17 mouse cellular contexts compared by ENCODE assay signal in genomic region chr5:121462967-121463366, GRCm38 (mm10). TPM values are rescaled to one million over a fixed set of nuclear protein-coding genes. Genes with fewer than 3 reads are reported as not detected.
DNase-seq lines count a peak whose midpoint lies in the region; ATAC-seq and TF ChIP-seq lines count a peak whose summit lies in the region.
"Had no signal": no experiment of that assay in that cellular context is flagged by ENCODE, and none has a peak within 500 bp of the region (broad histone marks: within the 10 kb centered on the region; RNA-seq: fewer than 3 reads in every experiment).

No protein-coding gene starts in this region.

- no peak overlapping the region for H3K4me2 ChIP-seq in midbrain, embryonic 11.5 days
- 0 out of 2 replicates have a peak overlapping the region, but pooled peaks have one; percentile 4 for H3K4me2 ChIP-seq in kidney, embryonic 15.5 days
- H3K4me2 ChIP-seq in stomach, postnatal 0 days (replicated peaks; ENCODE audit: low read depth): no peak overlapping the region
- H3K4me2 ChIP-seq: midbrain, embryonic 13.5 days had no signal

- H3K4me1 ChIP-seq in midbrain, embryonic 11.5 days (ENCODE audit: control insufficient read depth, insufficient read depth, low read length): no peaks in the 10 kb centered on the region
- H3K4me1 ChIP-seq in midbrain, embryonic 10.5 days: no peaks in the 10 kb centered on the region
- peaks cover 6% of the 10 kb centered on the region; the same call in 1 of the 2 replicates for H3K4me1 ChIP-seq in kidney, embryonic 15.5 days
- H3K4me1 ChIP-seq in lung, adult 2 months (ENCODE audit: control insufficient read depth, insufficient read depth, low read length): no peaks in the 10 kb centered on the region
- no peaks in the 10 kb centered on the region for H3K4me1 ChIP-seq in stomach, postnatal 0 days (replicated peaks; ENCODE audit: control insufficient read depth, insufficient read depth)
- H3K4me1 ChIP-seq in thymus, adult 2 months (replicated peaks; ENCODE audit: control insufficient read depth, insufficient read depth, low read length): no peaks in the 10 kb centered on the region
- H3K4me1 ChIP-seq: midbrain, embryonic 13.5 days had no signal

- no peaks in the 10 kb centered on the region for H3K27me3 ChIP-seq in midbrain, embryonic 11.5 days (ENCODE audit: control insufficient read depth, insufficient read depth, low read length)
- H3K27me3 ChIP-seq in midbrain, embryonic 10.5 days (ENCODE audit: low read depth, poor library complexity, severe bottlenecking): no peaks in the 10 kb centered on the region
- H3K27me3 ChIP-seq in kidney, embryonic 15.5 days: no peaks in the 10 kb centered on the region
- H3K27me3 ChIP-seq in stomach, postnatal 0 days (ENCODE audit: control insufficient read depth, insufficient read depth, low read length): no peaks in the 10 kb centered on the region
- H3K27me3 ChIP-seq in thymus, adult 2 months (ENCODE audit: control insufficient read depth, insufficient read depth, low read length): no peaks in the 10 kb centered on the region
- H3K27me3 ChIP-seq: midbrain, embryonic 13.5 days had no signal

- no peak for ATAC-seq in midbrain, embryonic 11.5 days (ENCODE audit: low FRiP score)
- 0 out of 2 replicates have a peak, but pooled peaks have one; percentile 64 for ATAC-seq in kidney, embryonic 15.5 days (replicated peaks; ENCODE audit: low FRiP score)
- ATAC-seq in stomach, postnatal 0 days (ENCODE audit: low FRiP score, low TSS enrichment): peak; percentile 75
- ATAC-seq: inflammation-experienced regulatory T-cells, adult 6 months; midbrain, embryonic 13.5 days had no signal

- intact Hi-C loops in left cerebral cortex, postnatal 4 days (cut with DNase I): no loop called here

- WGBS in midbrain, embryonic 11.5 days: 60% methylated on average over 5 of the region's 5 CpGs
- WGBS in midbrain, embryonic 10.5 days: 66% methylated on average over 5 of the region's 5 CpGs
- 47% methylated on average over 5 of the region's 5 CpGs for WGBS in kidney, embryonic 15.5 days
- WGBS in lung, adult 2 months: 55% methylated on average over 5 of the region's 5 CpGs
- 61% methylated on average over 5 of the region's 5 CpGs for WGBS in stomach, postnatal 0 days
- 96% methylated on average over 5 of the region's 5 CpGs for WGBS in thymus, adult 2 months

- TF ChIP-seq POLR2A in lung, adult 2 months (IDR thresholded peaks at IDR 0.05; ENCODE audit: borderline replicate concordance, extremely low read depth, low read depth, low read length): peak; percentile 56; the same call in 1 of the 2 replicates
- no peak for TF ChIP-seq POLR2A in thymus, adult 2 months (IDR thresholded peaks at IDR 0.05; ENCODE audit: control insufficient read depth, extremely low read depth, insufficient read depth, low read length, poor library complexity)

- TF ChIP-seq CTCF in lung, adult 2 months (IDR thresholded peaks at IDR 0.05; ENCODE audit: insufficient read depth, low read length): no peak
- TF ChIP-seq CTCF in stomach, postnatal 0 days (IDR thresholded peaks at IDR 0.05; ENCODE audit: low read depth): no peak
- no peak for TF ChIP-seq CTCF in thymus, adult 2 months (IDR thresholded peaks at IDR 0.05; ENCODE audit: borderline replicate concordance, control insufficient read depth, extremely low read depth, insufficient read depth, low read length, poor library complexity)

- H3K36me3 ChIP-seq in midbrain, embryonic 11.5 days (ENCODE audit: control insufficient read depth, insufficient read depth, low read length): no peaks in the 10 kb centered on the region
- no peaks in the 10 kb centered on the region for H3K36me3 ChIP-seq in midbrain, embryonic 10.5 days
- no peaks in the 10 kb centered on the region for H3K36me3 ChIP-seq in kidney, embryonic 15.5 days
- no peaks in the 10 kb centered on the region for H3K36me3 ChIP-seq in stomach, postnatal 0 days (ENCODE audit: control insufficient read depth, insufficient read depth, low read length)
- H3K36me3 ChIP-seq in thymus, adult 2 months (ENCODE audit: control insufficient read depth, insufficient read depth, low read length): no peaks in the 10 kb centered on the region
- H3K36me3 ChIP-seq: midbrain, embryonic 13.5 days had no signal

- no peak for TF ChIP-seq EP300 in stomach, postnatal 0 days (optimal IDR thresholded peaks at IDR 0.05)

- no peak overlapping the region for H3K9ac ChIP-seq in midbrain, embryonic 11.5 days (ENCODE audit: low read length)
- H3K9ac ChIP-seq in kidney, embryonic 15.5 days: no peak overlapping the region
- H3K9ac ChIP-seq in stomach, postnatal 0 days (ENCODE audit: low read length): no peak overlapping the region
- H3K9ac ChIP-seq: liver, embryonic 14.5 days; midbrain, embryonic 13.5 days had no signal

- DNase-seq in midbrain, embryonic 11.5 days (ENCODE audit: low spot score, missing footprints): peak; percentile 37
- no peak for DNase-seq in midbrain, embryonic 10.5 days (ENCODE audit: low spot score)
- no peak for DNase-seq in lung, adult 2 months
- DNase-seq in stomach, postnatal 0 days (ENCODE audit: low spot score): peak; percentile 47
- no peak for DNase-seq in thymus, adult 2 months
- no peak for DNase-seq in spleen, postnatal 36 days (ENCODE audit: low spot score in 2 of 2)
- no peak for DNase-seq in left cerebral cortex, postnatal 4 days
- DNase-seq: adrenal gland, postnatal 25 days; cerebellum, postnatal 10 days; heart, adult 11 months; heart, postnatal 10 days; thymus, postnatal 14 days had no signal

- H3K4me3 ChIP-seq in midbrain, embryonic 11.5 days (ENCODE audit: low read depth, low read length): no peak overlapping the region
- H3K4me3 ChIP-seq in midbrain, embryonic 10.5 days: no peak overlapping the region
- H3K4me3 ChIP-seq in kidney, embryonic 15.5 days (replicated peaks): no peak overlapping the region
- H3K4me3 ChIP-seq in lung, adult 2 months (replicated peaks; ENCODE audit: extremely low read depth, low read depth, low read length): peak overlapping the region; percentile 46
- no peak overlapping the region for H3K4me3 ChIP-seq in stomach, postnatal 0 days (ENCODE audit: low read depth, low read length)
- no peak overlapping the region for H3K4me3 ChIP-seq in thymus, adult 2 months (ENCODE audit: control insufficient read depth, insufficient read depth, low read length)
- H3K4me3 ChIP-seq: erythroblast, embryonic 14.5 days; midbrain, embryonic 13.5 days had no signal

- no peak overlapping the region for H3K27ac ChIP-seq in midbrain, embryonic 11.5 days (ENCODE audit: low read depth, low read length)
- no peak overlapping the region for H3K27ac ChIP-seq in midbrain, embryonic 10.5 days (replicated peaks)
- peak overlapping the region; percentile 68 for H3K27ac ChIP-seq in kidney, embryonic 15.5 days
- no peak overlapping the region for H3K27ac ChIP-seq in stomach, postnatal 0 days (replicated peaks)
- no peak overlapping the region for H3K27ac ChIP-seq in thymus, adult 2 months (ENCODE audit: control insufficient read depth, insufficient read depth, low read length)
- H3K27ac ChIP-seq: liver, embryonic 14.5 days; midbrain, embryonic 13.5 days had no signal

- no peaks in the 10 kb centered on the region for H3K9me3 ChIP-seq in midbrain, embryonic 11.5 days (ENCODE audit: control insufficient read depth, low read length)
- no peaks in the 10 kb centered on the region for H3K9me3 ChIP-seq in midbrain, embryonic 10.5 days (replicated peaks)
- no peaks in the 10 kb centered on the region for H3K9me3 ChIP-seq in kidney, embryonic 15.5 days (replicated peaks)
- no peaks in the 10 kb centered on the region for H3K9me3 ChIP-seq in stomach, postnatal 0 days (ENCODE audit: control insufficient read depth, low read length)
- H3K9me3 ChIP-seq: midbrain, embryonic 13.5 days had no signal

RNA-seq across cellular contexts. Expression of gene Erp29, which starts 10.7 kb away (rescaled TPM):
- 112 and 122 TPM in 2 replicates for polyA plus RNA-seq in midbrain, embryonic 11.5 days (2014; fragmentation: Nextera tagmentation; extraction: Ambion mirVana)
- polyA plus RNA-seq in midbrain, embryonic 10.5 days (2016; fragmentation: Nextera tagmentation; extraction: Ambion mirVana): 150 and 156 TPM in 2 replicates
- polyA plus RNA-seq in kidney, embryonic 15.5 days (2015; fragmentation: Nextera tagmentation; extraction: Ambion mirVana): 165 and 174 TPM in 2 replicates
- polyA plus RNA-seq in lung, adult 2 months (2012; rRNA removed): 30.3 and 34.0 TPM in 2 replicates
- 142 and 143 TPM in 2 replicates for polyA plus RNA-seq in stomach, postnatal 0 days (2015; fragmentation: Nextera tagmentation; extraction: Ambion mirVana)
- polyA plus RNA-seq in thymus, adult 2 months (2012; rRNA removed): 45.1 and 52.7 TPM in 2 replicates
- total RNA-seq in left cerebral cortex, postnatal 4 days (2021): 100 to 1,000 TPM; 159 to 164 TPM

RNA-seq across cellular contexts. Expression of gene Tmem116, which starts 11.3 kb away (rescaled TPM):
- polyA plus RNA-seq in midbrain, embryonic 11.5 days (2014; fragmentation: Nextera tagmentation; extraction: Ambion mirVana): 0.66 and 1.1 TPM in 2 replicates
- 1.4 TPM in 2 replicates for polyA plus RNA-seq in midbrain, embryonic 10.5 days (2016; fragmentation: Nextera tagmentation; extraction: Ambion mirVana)
- polyA plus RNA-seq in kidney, embryonic 15.5 days (2015; fragmentation: Nextera tagmentation; extraction: Ambion mirVana): 6.7 and 8.5 TPM in 2 replicates
- polyA plus RNA-seq in lung, adult 2 months (2012; rRNA removed): 23.6 and 24.2 TPM in 2 replicates
- polyA plus RNA-seq in stomach, postnatal 0 days (2015; fragmentation: Nextera tagmentation; extraction: Ambion mirVana): 4.5 and 4.8 TPM in 2 replicates
- polyA plus RNA-seq in thymus, adult 2 months (2012; rRNA removed): 1.8 and 5.0 TPM in 2 replicates
- total RNA-seq in left cerebral cortex, postnatal 4 days (2021): 1 to 10 TPM; 1.9 TPM

RNA-seq across cellular contexts. Expression of gene Adam1b, which starts 40.3 kb away (rescaled TPM):
- 0.07 TPM in 1 of 2 replicates, not detected in the other for polyA plus RNA-seq in midbrain, embryonic 11.5 days (2014; fragmentation: Nextera tagmentation; extraction: Ambion mirVana)
- 0.04 TPM in 1 of 2 replicates, not detected in the other for polyA plus RNA-seq in midbrain, embryonic 10.5 days (2016; fragmentation: Nextera tagmentation; extraction: Ambion mirVana)
- 0.08 and 0.22 TPM in 2 replicates for polyA plus RNA-seq in kidney, embryonic 15.5 days (2015; fragmentation: Nextera tagmentation; extraction: Ambion mirVana)
- not detected in 2 replicates for polyA plus RNA-seq in lung, adult 2 months (2012; rRNA removed)
- polyA plus RNA-seq in stomach, postnatal 0 days (2015; fragmentation: Nextera tagmentation; extraction: Ambion mirVana): not detected in 2 replicates
- polyA plus RNA-seq in thymus, adult 2 months (2012; rRNA removed): not detected in 2 replicates
- total RNA-seq in left cerebral cortex, postnatal 4 days (2021): not detected
- total RNA-seq: adrenal gland, postnatal 25 days; heart, postnatal 10 days had no signal
- polyA plus RNA-seq: erythroblast, embryonic 14.5 days; liver, embryonic 14.5 days; midbrain, embryonic 13.5 days had no signal

Comparison
In these comparisons a context has a peak if more than half of its experiments do, and no peak if none do; other contexts are left out.
1. DNase-seq: peak in midbrain, embryonic 11.5 days (single experiment) and stomach, postnatal 0 days (single experiment); none in midbrain, embryonic 10.5 days (single experiment), lung, adult 2 months (single experiment), thymus, adult 2 months (single experiment), spleen, postnatal 36 days (0 of 2) and left cerebral cortex, postnatal 4 days (single experiment).